Mouse (Mus musculus): ENCODE results near the gene Umodl1.

DNA sequence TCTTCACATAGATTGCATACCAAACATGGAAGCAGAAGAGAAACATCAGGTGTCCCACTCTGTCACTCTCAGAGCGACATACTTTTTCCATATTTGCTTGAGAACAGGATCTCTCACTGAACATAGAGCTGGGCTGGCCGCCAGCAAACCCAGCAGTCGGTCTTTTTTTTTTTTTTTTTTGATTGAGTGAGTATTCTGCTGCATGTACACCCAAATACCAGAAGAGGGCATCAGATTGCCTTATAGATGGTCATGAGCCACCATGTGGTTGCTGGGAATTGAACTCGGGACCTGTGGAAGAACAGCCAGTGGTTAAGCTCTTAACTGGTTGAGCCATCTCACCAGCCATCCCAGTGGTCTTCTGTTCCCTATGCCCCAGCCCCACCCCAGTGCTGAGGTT lies 30.9 kb upstream of the Umodl1 start:
- TF ChIP-seq CTCF (IDR thresholded peaks at IDR 0.05; ENCODE audit: borderline replicate concordance, insufficient read depth, low read depth, low read length) = no peak
- no peak for TF ChIP-seq POLR2A (IDR thresholded peaks at IDR 0.05; ENCODE audit: borderline replicate concordance, insufficient read depth, low read length)
